Mouse (Mus musculus): ENCODE measurements around the gene Irak1bp1. TPM values are rescaled to one million over a fixed set of nuclear protein-coding genes. Genes with fewer than 3 reads are reported as not detected.

Irak1bp1 gene
- total RNA-seq, 2 experiments from 2014 or later = 2.1 to 3.5 TPM

DNA sequence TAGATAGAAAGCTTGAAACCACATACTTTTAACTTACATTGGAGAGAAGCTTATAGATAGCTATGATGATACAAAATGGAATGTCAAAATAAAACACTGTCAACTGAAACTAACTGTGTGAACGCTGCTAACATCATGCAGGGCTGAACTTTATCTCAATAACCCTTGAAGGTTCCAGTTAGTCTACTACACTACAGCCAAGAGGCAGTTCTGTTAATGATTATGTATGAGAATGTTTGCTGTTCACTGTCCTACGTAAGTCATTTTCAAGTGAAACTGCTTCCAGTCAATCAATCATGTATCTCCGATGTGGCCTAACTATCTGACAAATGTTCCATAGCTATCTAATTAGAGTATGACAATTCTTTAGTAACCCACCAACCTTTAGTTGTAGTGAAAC is 38.4 kb downstream of the Irak1bp1 start:
- intact Hi-C loops (cut with DNase I) = no loop called here

DNA sequence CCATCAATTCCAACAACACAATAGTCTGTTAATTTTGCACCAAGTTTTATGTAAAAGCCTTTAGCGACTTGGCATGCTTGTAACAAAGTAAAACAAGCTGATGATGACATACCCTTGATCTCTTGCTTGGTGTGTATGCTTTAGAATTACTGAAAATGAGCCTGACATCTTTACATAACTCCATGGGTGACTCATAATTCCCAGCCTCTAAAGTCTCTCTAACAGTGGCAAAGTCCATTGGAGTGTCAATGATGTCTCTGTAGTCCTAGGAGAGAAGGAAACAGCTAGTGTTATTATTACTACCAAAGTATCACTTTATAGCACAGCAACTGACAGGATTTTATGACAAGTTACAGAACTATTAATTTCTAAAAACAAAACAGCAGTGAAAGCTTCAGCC is 47.7 kb downstream of the Irak1bp1 start:
- no peak for DNase-seq
- intact Hi-C loops (cut with DNase I) = no loop called here

More for the DNA sequence above, 38.4 kb downstream of the Irak1bp1 start:
- DNase-seq = no peak

GRCm38 (mm10) chr9:82884177-82884576 is 54.8 kb downstream of the Irak1bp1 start:
- intact Hi-C loops (cut with DNase I) = no loop called here
- no peak for DNase-seq

- no peak for DNase-seq
- intact Hi-C loops (cut with DNase I) = no loop called here
Observed at GRCm38 (mm10) chr9:82888645-82889044, 59.3 kb downstream of the Irak1bp1 start.

Other genes with a start within 250 kb of the Irak1bp1 start
- gene Phip, start 146.0 kb downstream of the Irak1bp1 start, total RNA-seq (2021) = 10 to 100 TPM; 33.3 to 33.5 TPM